14 mouse cellular contexts compared by ENCODE assay signal in genomic region chr2:118306522-118306895, GRCm38 (mm10). TPM values are rescaled to one million over a fixed set of nuclear protein-coding genes. Genes with fewer than 3 reads are reported as not detected.
DNase-seq lines count a peak whose midpoint lies in the region; ATAC-seq and TF ChIP-seq lines count a peak whose summit lies in the region.
"Had no signal": no experiment of that assay in that cellular context is flagged by ENCODE, and none has a peak within 500 bp of the region (broad histone marks: within the 10 kb centered on the region; RNA-seq: fewer than 3 reads in every experiment).

No protein-coding gene starts in this region.

- H3K9me3 ChIP-seq in hindbrain, postnatal 0 days (ENCODE audit: low read length): no peaks in the 10 kb centered on the region
- H3K9me3 ChIP-seq in hindbrain, embryonic 12.5 days (replicated peaks): no peaks in the 10 kb centered on the region
- H3K9me3 ChIP-seq in intestine, embryonic 16.5 days (ENCODE audit: control insufficient read depth, low read length): no peaks in the 10 kb centered on the region
- H3K9me3 ChIP-seq in heart, embryonic 12.5 days (replicated peaks): no peaks in the 10 kb centered on the region
- H3K9me3 ChIP-seq: heart, embryonic 15.5 days; neural tube, embryonic 15.5 days had no signal

- H3K79me2 ChIP-seq in myocyte (ENCODE audit: control insufficient read depth, insufficient read depth): no peaks in the 10 kb centered on the region

- no peaks in the 10 kb centered on the region for H3K36me3 ChIP-seq in hindbrain, postnatal 0 days (ENCODE audit: insufficient read depth, low read length)
- no peaks in the 10 kb centered on the region for H3K36me3 ChIP-seq in hindbrain, embryonic 12.5 days
- H3K36me3 ChIP-seq in intestine, embryonic 16.5 days (ENCODE audit: control insufficient read depth, insufficient read depth, low read length): no peaks in the 10 kb centered on the region
- H3K36me3 ChIP-seq in myocyte (ENCODE audit: control insufficient read depth, insufficient read depth): no peaks in the 10 kb centered on the region
- no peaks in the 10 kb centered on the region for H3K36me3 ChIP-seq in heart, embryonic 12.5 days
- H3K36me3 ChIP-seq: heart, embryonic 15.5 days; neural tube, embryonic 15.5 days had no signal

- H3K4me3 ChIP-seq in hindbrain, postnatal 0 days (ENCODE audit: low read length): no peak overlapping the region
- H3K4me3 ChIP-seq in hindbrain, embryonic 12.5 days: no peak overlapping the region
- H3K4me3 ChIP-seq in intestine, embryonic 16.5 days (ENCODE audit: low read length): no peak overlapping the region
- H3K4me3 ChIP-seq in myocyte: no peak overlapping the region
- no peak overlapping the region for H3K4me3 ChIP-seq in heart, embryonic 12.5 days
- H3K4me3 ChIP-seq: heart, embryonic 15.5 days; neural tube, embryonic 15.5 days had no signal

- H3K4me1 ChIP-seq in hindbrain, postnatal 0 days (ENCODE audit: insufficient read depth, low read length): 0 out of 2 replicates have a peak, but pooled peaks cover 4% of the 10 kb centered on the region
- H3K4me1 ChIP-seq in hindbrain, embryonic 12.5 days: no peaks in the 10 kb centered on the region
- no peaks in the 10 kb centered on the region for H3K4me1 ChIP-seq in intestine, embryonic 16.5 days (ENCODE audit: control insufficient read depth, insufficient read depth, low read length)
- H3K4me1 ChIP-seq in heart, embryonic 12.5 days (replicated peaks): no peaks in the 10 kb centered on the region
- H3K4me1 ChIP-seq: heart, embryonic 15.5 days; neural tube, embryonic 15.5 days had no signal

- peak; percentile 18 for DNase-seq in hindbrain, postnatal 0 days (ENCODE audit: low spot score)
- peak; percentile 18 to 36 for DNase-seq in adrenal gland, postnatal 36 days
- DNase-seq in lung, postnatal 25 days (ENCODE audit: low spot score): no peak
- DNase-seq: gastrocnemius, postnatal 25 days; kidney, postnatal 25 days; lung, postnatal 4 days; thymus, postnatal 4 days had no signal

- TF ChIP-seq CTCF in hindbrain, postnatal 0 days (IDR thresholded peaks at IDR 0.05; ENCODE audit: low read depth): no peak

- no peak overlapping the region for H3K4me2 ChIP-seq in hindbrain, postnatal 0 days (ENCODE audit: low read depth, low read length)
- H3K4me2 ChIP-seq in hindbrain, embryonic 12.5 days (replicated peaks): no peak overlapping the region
- H3K4me2 ChIP-seq in intestine, embryonic 16.5 days (ENCODE audit: low read depth, low read length): no peak overlapping the region
- H3K4me2 ChIP-seq in myocyte (ENCODE audit: low read depth): peak overlapping the region; percentile 40
- H3K4me2 ChIP-seq in heart, embryonic 12.5 days: no peak overlapping the region
- H3K4me2 ChIP-seq: heart, embryonic 15.5 days; hindbrain, embryonic 14.5 days; neural tube, embryonic 15.5 days had no signal

- no peak for ATAC-seq in hindbrain, postnatal 0 days
- ATAC-seq in hindbrain, embryonic 12.5 days (ENCODE audit: low FRiP score): no peak
- peak; percentile 62; the same call in 1 of the 2 replicates for ATAC-seq in intestine, embryonic 16.5 days
- ATAC-seq in heart, embryonic 12.5 days (ENCODE audit: insufficient number of reproducible peaks, low FRiP score): no peak

- WGBS in hindbrain, postnatal 0 days: 45% methylated on average over 3 of the region's 3 CpGs
- WGBS in hindbrain, embryonic 12.5 days: 42% methylated on average over 3 of the region's 3 CpGs
- 18% methylated on average over 3 of the region's 3 CpGs for WGBS in intestine, embryonic 16.5 days
- 56% methylated on average over 3 of the region's 3 CpGs for WGBS in heart, embryonic 12.5 days

- H3K27me3 ChIP-seq in hindbrain, postnatal 0 days (ENCODE audit: insufficient read depth, low read length): no peaks in the 10 kb centered on the region
- H3K27me3 ChIP-seq in hindbrain, embryonic 12.5 days: no peaks in the 10 kb centered on the region; the same call in 1 of the 2 replicates
- no peaks in the 10 kb centered on the region for H3K27me3 ChIP-seq in intestine, embryonic 16.5 days (replicated peaks; ENCODE audit: control insufficient read depth, insufficient read depth, low read length)
- H3K27me3 ChIP-seq in myocyte (ENCODE audit: control insufficient read depth, insufficient read depth, insufficient read length): no peaks in the 10 kb centered on the region
- no peaks in the 10 kb centered on the region for H3K27me3 ChIP-seq in heart, embryonic 12.5 days (replicated peaks)
- H3K27me3 ChIP-seq: heart, embryonic 15.5 days; neural tube, embryonic 15.5 days had no signal

- TF ChIP-seq POLR2A in myocyte (IDR thresholded peaks at IDR 0.05; ENCODE audit: insufficient read length, low read depth): no peak

- H3ac ChIP-seq in myocyte (ENCODE audit: control insufficient read depth, insufficient read length): no peak overlapping the region

- no peak overlapping the region for H3K27ac ChIP-seq in hindbrain, postnatal 0 days
- H3K27ac ChIP-seq in hindbrain, embryonic 12.5 days: no peak overlapping the region
- no peak overlapping the region for H3K27ac ChIP-seq in intestine, embryonic 16.5 days (ENCODE audit: low read length)
- H3K27ac ChIP-seq in heart, embryonic 12.5 days (ENCODE audit: poor library complexity, severe bottlenecking): no peak overlapping the region
- H3K27ac ChIP-seq: heart, embryonic 15.5 days; hindbrain, embryonic 14.5 days; neural tube, embryonic 15.5 days had no signal

- H3K9ac ChIP-seq in hindbrain, postnatal 0 days (replicated peaks; ENCODE audit: low read length): no peak overlapping the region
- H3K9ac ChIP-seq in hindbrain, embryonic 12.5 days: no peak overlapping the region
- no peak overlapping the region for H3K9ac ChIP-seq in intestine, embryonic 16.5 days (ENCODE audit: low read depth, low read length)
- no peak overlapping the region for H3K9ac ChIP-seq in heart, embryonic 12.5 days
- H3K9ac ChIP-seq: heart, embryonic 15.5 days; hindbrain, embryonic 14.5 days; neural tube, embryonic 15.5 days had no signal

TF ChIP-seq in myocyte, 11 proteins besides CTCF, POLR2A, EP300 and RAD21:
- TF ChIP-seq TCF12 (IDR thresholded peaks at IDR 0.05; ENCODE audit: insufficient read depth, poor library complexity, severe bottlenecking) (no peak), SRF (IDR thresholded peaks at IDR 0.05; ENCODE audit: control insufficient read depth, insufficient read length, low read depth) (no peak), MYOG (IDR thresholded peaks at IDR 0.05; ENCODE audit: control insufficient read depth in 1 of 3, insufficient read depth in 1 of 3, insufficient read length in 2 of 3, low read depth in 2 of 3) (no peak), MAX (IDR thresholded peaks at IDR 0.05; ENCODE audit: low read depth) (no peak), POLR2AphosphoS2 (IDR thresholded peaks at IDR 0.05; ENCODE audit: insufficient read length, low read depth) (no peak), E2F4 (IDR thresholded peaks at IDR 0.05; ENCODE audit: insufficient read depth) (no peak), TCF3 (IDR thresholded peaks at IDR 0.05; ENCODE audit: insufficient read length, low read depth) (no peak), MYOD1 (IDR thresholded peaks at IDR 0.05; ENCODE audit: control insufficient read depth in 1 of 3, insufficient read length in 2 of 3, low read depth in 2 of 3) (no peak), USF1 (IDR thresholded peaks at IDR 0.05; ENCODE audit: low read depth) (no peak), REST (IDR thresholded peaks at IDR 0.05; ENCODE audit: insufficient read depth, insufficient read length) (no peak), CEBPB (IDR thresholded peaks at IDR 0.05; ENCODE audit: insufficient read depth, poor library complexity, severe bottlenecking) (no peak)

RNA-seq across cellular contexts. Expression of gene Fsip1, which starts 49.7 kb away (rescaled TPM):
- 0.58 and 1.5 TPM in 2 replicates for total RNA-seq in hindbrain, postnatal 0 days (2014; rRNA removed)
- 3.7 and 3.9 TPM in 2 replicates for polyA plus RNA-seq in hindbrain, postnatal 0 days (2015; fragmentation: Nextera tagmentation; extraction: Ambion mirVana)
- 2.5 and 3.3 TPM in 2 replicates for polyA plus RNA-seq in hindbrain, embryonic 12.5 days (2016; fragmentation: Nextera tagmentation; extraction: Ambion mirVana)
- under 1 TPM; 0.23 to 0.26 TPM for total RNA-seq in adrenal gland, postnatal 36 days (2021)
- 0.07 and 0.17 TPM in 2 replicates for polyA plus RNA-seq in intestine, embryonic 16.5 days (2015; fragmentation: Nextera tagmentation; extraction: Ambion mirVana)
- 0.14 TPM for polyA plus RNA-seq in myocyte (2012; fragmentation: generic; extraction: Trizol)
- polyA plus RNA-seq in heart, embryonic 12.5 days (2016; fragmentation: Nextera tagmentation; extraction: Ambion mirVana): 0.23 TPM in 1 of 2 replicates, not detected in the other
- total RNA-seq: gastrocnemius, postnatal 25 days had no signal
